Mouse (Mus musculus) left cerebral cortex, adult 2 months (tissue): ENCODE results near the gene Mmgt2. TPM values are rescaled to one million over a fixed set of nuclear protein-coding genes. Genes with fewer than 3 reads are reported as not detected.
A peak's percentile ranks its signal among the peaks of the same experiment; 100 is the strongest.

Experiments
- DNase-seq, 2 experiments: peaks; one replicate each; pipeline ENCODE4 v3.0.0; 2021 to 2022; ENCODE audit warnings: low spot score in 2 of 2, mixed read lengths in 1 of 2; ENCODE audit errors: extremely low spot score in 1 of 2
- H3K27ac ChIP-seq: fragments of 200-600 bp; 2 replicates; pipeline ENCODE4 v1.8.1; 2022
- H3K4me3 ChIP-seq: fragments of 200-600 bp; 2 replicates; pipeline ENCODE4 v1.8.1; 2022
- CTCF ChIP-seq: fragments of 200-600 bp; IDR thresholded peaks from 2 replicates; pipeline ENCODE4 v1.8.1; 2022; ENCODE audit warnings: antibody characterized with exemption, mild to moderate bottlenecking, moderate library complexity
- intact Hi-C: fragments of 180-260 bp; cut with DNase I; formaldehyde crosslinking; loops from one replicate; pipeline ENCODE4 v1.15.1; 2025
- long read RNA-seq, 2 experiments: library from polyadenylated mRNA; stranded (forward); transcript quantifications; one replicate each; pipeline ENCODE4 v2.0.0; 2021; ENCODE audit warnings: borderline mapping rate in 2 of 2
- total RNA-seq, 2 experiments: library from RNA; stranded (reverse); gene quantifications; 2 replicates each; pipeline ENCODE4 v1.2.3; 2021

The Mmgt2 gene
- total RNA-seq, result 10 to 100 TPM; 21.5 to 28.4 TPM
- long read RNA-seq, experiment 1, partial matches to known transcripts, result 0 of 3 reads
- long read RNA-seq, experiment 1, other reads (novel, unspliced or antisense), result 0 of 3 reads
- long read RNA-seq, experiment 2, partial matches to known transcripts, result 0 of 6 reads
- long read RNA-seq, experiment 2, other reads (novel, unspliced or antisense), result 2 of 6 reads

GRCm38 (mm10) chr11:62648591-62649391, at the start of gene Mmgt2:
Mmgt2 (plus strand) TSS chr11:62648664.
- peak; percentile 88 to 90 for DNase-seq
- Histone ChIP-seq H3K4me3 (peak within 1 kb of the TSS; percentile 75), H3K27ac (peak within 1 kb of the TSS; percentile 80)
- TF ChIP-seq CTCF, result peak; percentile 79
- intact Hi-C loops, result loop anchor here (1.0 to 2.0 kb wide), 2 partner anchors 20 to 35 kb away; no protein-coding TSS in a partner anchor

GRCm38 (mm10) chr11:62601732-62602618, 46.5 kb upstream of the Mmgt2 start:
- TF ChIP-seq CTCF, result no peak
- peak overlapping the region; percentile 95 for H3K4me3 ChIP-seq
- no peak for DNase-seq
- intact Hi-C loops, result loop anchor here (2.0 kb wide), 2 partner anchors 25 to 145 kb away; no protein-coding TSS in a partner anchor
- peak overlapping the region; percentile 95 for H3K27ac ChIP-seq

GRCm38 (mm10) chr11:62602619-62603311, 45.7 kb upstream of the Mmgt2 start:
- Histone ChIP-seq H3K27ac (peak overlapping the region; percentile 95), H3K4me3 (peak overlapping the region; percentile 95)
- intact Hi-C loops, result loop anchor here (2.0 kb wide), 2 partner anchors 26 to 146 kb away; no protein-coding TSS in a partner anchor
- peak; percentile 98 for DNase-seq
- TF ChIP-seq CTCF, result no peak; the same call in 1 of the 2 replicates

- no peak for DNase-seq
These were observed 45.0 kb upstream of the Mmgt2 start for GRCm38 (mm10) chr11:62603312-62604056.

GRCm38 (mm10) chr11:62604123-62604706, 44.2 kb upstream of the Mmgt2 start:
- intact Hi-C loops, result no loop called here
- Histone ChIP-seq H3K27ac (no peak overlapping the region; the same call in 1 of the 2 replicates), H3K4me3 (peak overlapping the region; percentile 95)
- DNase-seq, result no peak
- TF ChIP-seq CTCF, result no peak

More at GRCm38 (mm10) chr11:62603312-62604056, 45.0 kb upstream of the Mmgt2 start:
- peak; percentile 54 for TF ChIP-seq CTCF
- H3K27ac ChIP-seq, result peak overlapping the region; percentile 95
- intact Hi-C loops, result loop anchor here (2.0 kb wide), 2 partner anchors 27 to 147 kb away; no protein-coding TSS in a partner anchor
- H3K4me3 ChIP-seq, result peak overlapping the region; percentile 95

GRCm38 (mm10) chr11:62604886-62605618, 43.4 kb upstream of the Mmgt2 start:
- no peak for DNase-seq
- intact Hi-C loops, result no loop called here
- H3K27ac ChIP-seq, result no peak overlapping the region
- TF ChIP-seq CTCF, result no peak
- H3K4me3 ChIP-seq, result peak overlapping the region; percentile 95

GRCm38 (mm10) chr11:62605619-62606298, 42.7 kb upstream of the Mmgt2 start:
- no peak for TF ChIP-seq CTCF
- Histone ChIP-seq H3K4me3 (no peak overlapping the region), H3K27ac (no peak overlapping the region)
- DNase-seq, result no peak
- intact Hi-C loops, result no loop called here

- TF ChIP-seq CTCF, result no peak
- H3K4me3 ChIP-seq, result no peak overlapping the region
- no peak overlapping the region for H3K27ac ChIP-seq
- intact Hi-C loops, result no loop called here
- DNase-seq, result no peak
These were observed 41.9 kb upstream of the Mmgt2 start for GRCm38 (mm10) chr11:62606299-62607169.
